Mouse (Mus musculus) small intestine, adult 2 months (tissue): Measurements from ENCODE around the gene Ppm1h. TPM values are rescaled to one million over a fixed set of nuclear protein-coding genes. Genes with fewer than 3 reads are reported as not detected.
A peak's percentile ranks its signal among the peaks of the same experiment; 100 is the strongest.

Source experiments
- H3K27ac ChIP-seq: fragments of 200-500 bp; 2 replicates; pipeline ENCODE4 v1.5.1; 2012; ENCODE audit warnings: low read depth, low read length, control low read depth, inconsistent platforms; ENCODE audit not compliant: insufficient read depth
- H3K27me3 ChIP-seq: fragments of 200-500 bp; 2 replicates; pipeline ENCODE4 v1.6.1; 2012; ENCODE audit warnings: mild to moderate bottlenecking, moderate library complexity, low read length, inconsistent platforms; ENCODE audit not compliant: control insufficient read depth, insufficient read depth
- H3K36me3 ChIP-seq: fragments of 200-500 bp; 2 replicates; pipeline ENCODE4 v1.6.1; 2012; ENCODE audit warnings: mild to moderate bottlenecking, low read length, control low read depth, inconsistent platforms; ENCODE audit not compliant: control insufficient read depth, insufficient read depth
- H3K4me1 ChIP-seq: fragments of 200-500 bp; 2 replicates; pipeline ENCODE4 v1.6.1; 2012; ENCODE audit warnings: low read length, inconsistent platforms, mixed read lengths; ENCODE audit not compliant: control insufficient read depth, insufficient read depth, insufficient read length
- H3K4me3 ChIP-seq: fragments of 200-500 bp; 2 replicates; pipeline ENCODE4 v1.5.1; 2012; ENCODE audit warnings: low read depth, mild to moderate bottlenecking, control low read depth, inconsistent platforms, low read length, moderate library complexity
- CTCF ChIP-seq: fragments of 200-500 bp; IDR thresholded peaks from 2 replicates; pipeline ENCODE4 v1.5.1; 2012; ENCODE audit warnings: low read depth, mild to moderate bottlenecking, control low read depth, inconsistent platforms, low read length, moderate library complexity, mixed read lengths; ENCODE audit not compliant: insufficient replicate concordance, insufficient read length; ENCODE audit errors: extremely low read depth
- POLR2A ChIP-seq: fragments of 200-500 bp; IDR thresholded peaks from 2 replicates; pipeline ENCODE4 v1.6.1; 2012; ENCODE audit warnings: low read depth, mild to moderate bottlenecking, control low read depth, inconsistent platforms, low read length, moderate library complexity
- WGBS: fragments of 180-500 bp; shearing (Covaris S2); methylation state at CpG from one replicate; pipeline ENCODE4 v1.1.7; 2018; 5-methylcytosine and 5-hydroxymethylcytosine counted together
- polyA plus RNA-seq: library from polyadenylated mRNA; depleted of rRNA; stranded (reverse); fragments of >200 nt; gene quantifications from 2 replicates; pipeline ENCODE4 v1.2.3, GENCODE M21; 2012

The Ppm1h gene
- polyA plus RNA-seq, 1 experiment = 14.7 TPM

DNA sequence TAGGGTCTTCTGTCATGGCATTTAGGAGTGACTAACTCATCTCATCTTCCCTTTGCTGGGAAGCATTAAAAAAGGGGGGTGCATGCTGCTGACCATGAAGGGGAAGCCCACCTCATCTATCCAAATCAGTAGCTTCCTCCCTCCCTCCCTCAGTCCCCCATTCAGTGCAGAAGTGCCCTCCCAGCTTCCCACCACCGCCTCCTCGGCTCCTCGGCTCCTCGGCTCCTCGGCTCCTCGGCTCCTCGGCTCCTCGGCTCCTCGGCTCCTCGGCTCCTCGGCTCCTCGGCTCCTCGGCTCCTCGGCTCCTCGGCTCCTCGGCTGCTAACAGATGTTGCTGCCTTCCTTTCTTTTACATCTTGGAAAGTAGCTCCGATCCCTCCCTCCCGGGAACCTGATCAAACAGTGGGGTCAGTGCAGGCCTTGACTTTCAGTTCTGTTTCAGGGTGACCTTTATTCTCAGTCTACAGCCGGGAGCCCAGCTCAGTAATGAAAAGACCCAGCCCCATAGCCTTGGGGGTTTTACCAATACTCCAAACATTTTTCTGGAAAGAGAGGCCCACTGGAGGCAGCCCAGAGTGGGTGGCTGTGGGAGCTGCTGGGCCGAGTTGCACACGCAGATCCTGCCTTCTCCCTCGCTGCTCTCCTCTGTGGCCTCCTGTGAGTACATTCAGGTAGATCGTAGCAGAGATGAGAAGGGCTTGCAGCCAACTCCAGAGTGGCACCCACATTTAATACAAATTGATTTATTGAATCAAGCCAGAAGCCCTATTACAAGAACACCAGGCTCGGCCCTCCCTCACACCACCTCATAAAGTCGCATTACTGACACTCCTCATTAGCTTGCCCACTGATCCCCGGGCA lies 207.7 kb downstream of the Ppm1h start:
- peaks cover 5% of the 10 kb centered on the region; the same call in 1 of the 2 replicates for H3K36me3 ChIP-seq
- WGBS = 29% methylated on average over 26 of the region's 26 CpGs
- no peak for TF ChIP-seq CTCF
- no peak for TF ChIP-seq POLR2A
- no peaks in the 10 kb centered on the region for H3K27me3 ChIP-seq
- peak overlapping the region; percentile 11; the same call in 1 of the 2 replicates for H3K4me3 ChIP-seq
- peaks cover 2% of the 10 kb centered on the region; the same call in 1 of the 2 replicates for H3K4me1 ChIP-seq
- H3K27ac ChIP-seq = peak overlapping the region; percentile 52

- 86% methylated on average over 14 of the region's 14 CpGs for WGBS
- no peaks in the 10 kb centered on the region for H3K27me3 ChIP-seq
- H3K4me1 ChIP-seq = peaks cover 2% of the 10 kb centered on the region; the same call in 1 of the 2 replicates
- no peak overlapping the region for H3K4me3 ChIP-seq
- H3K36me3 ChIP-seq = peaks cover 5% of the 10 kb centered on the region; the same call in 1 of the 2 replicates
- TF ChIP-seq POLR2A (no peak), CTCF (no peak)
- no peak overlapping the region for H3K27ac ChIP-seq
Measured at GRCm38 (mm10) chr10:122886916-122887527, 208.5 kb downstream of the Ppm1h start.

- TF ChIP-seq CTCF (no peak), POLR2A (no peak)
- peaks cover 2% of the 10 kb centered on the region; the same call in 1 of the 2 replicates for H3K4me1 ChIP-seq
- WGBS = 78% methylated on average over 10 of the region's 10 CpGs
- H3K4me3 ChIP-seq = no peak overlapping the region
- peaks cover 5% of the 10 kb centered on the region; the same call in 1 of the 2 replicates for H3K36me3 ChIP-seq
- H3K27ac ChIP-seq = no peak overlapping the region
- H3K27me3 ChIP-seq = no peaks in the 10 kb centered on the region
Measured at GRCm38 (mm10) chr10:122887528-122888183, 209.1 kb downstream of the Ppm1h start.

DNA sequence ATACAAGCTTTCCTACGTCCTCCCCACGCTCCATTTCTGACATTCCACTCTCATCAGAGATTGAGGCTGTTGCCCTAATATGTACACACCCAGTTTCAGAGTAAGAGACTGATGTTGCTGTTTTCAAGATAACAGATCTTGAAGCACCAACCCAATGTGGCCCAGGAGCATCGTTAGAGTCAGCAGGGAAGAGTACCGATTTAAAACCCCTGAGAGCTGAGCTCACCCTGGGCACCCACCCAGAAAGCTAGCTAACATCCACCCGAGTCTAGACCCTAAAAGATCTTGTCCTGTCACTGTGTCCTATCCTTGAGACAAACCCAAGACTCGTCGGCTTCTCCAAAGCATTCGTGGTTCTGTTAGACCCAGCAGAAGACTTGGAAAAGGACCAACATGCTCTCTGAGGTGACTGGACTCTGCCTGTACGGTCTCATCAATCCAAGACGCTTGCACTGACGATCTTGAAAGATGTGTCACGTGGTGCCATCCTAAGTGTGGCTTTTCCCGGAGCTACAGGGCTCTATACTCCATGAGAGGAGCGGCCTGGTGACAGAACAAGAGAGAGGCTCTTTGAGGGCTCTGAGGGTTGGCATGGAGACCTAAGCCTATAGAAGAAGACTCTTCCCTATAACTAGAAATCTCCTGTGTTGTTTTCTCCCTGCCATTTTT lies 212.3 kb downstream of the Ppm1h start:
- WGBS = 86% methylated on average over 14 of the region's 14 CpGs
- Histone ChIP-seq H3K4me1 (peaks cover 3% of the 10 kb centered on the region; the same call in 1 of the 2 replicates), H3K27ac (no peak overlapping the region; the same call in 1 of the 2 replicates), H3K27me3 (no peaks in the 10 kb centered on the region), H3K36me3 (peaks cover 7% of the 10 kb centered on the region; the same call in 1 of the 2 replicates), H3K4me3 (no peak overlapping the region)
- TF ChIP-seq POLR2A = no peak

GRCm38 (mm10) chr10:122891461-122891860 lies 212.9 kb downstream of the Ppm1h start:
- H3K4me1 ChIP-seq = peaks cover 3% of the 10 kb centered on the region; the same call in 1 of the 2 replicates
- no peaks in the 10 kb centered on the region for H3K27me3 ChIP-seq
- H3K4me3 ChIP-seq = no peak overlapping the region
- no peak for TF ChIP-seq POLR2A
- TF ChIP-seq CTCF = no peak
- 77% methylated on average over 6 of the region's 6 CpGs for WGBS
- H3K27ac ChIP-seq = no peak overlapping the region
- peaks cover 7% of the 10 kb centered on the region; the same call in 1 of the 2 replicates for H3K36me3 ChIP-seq

DNA sequence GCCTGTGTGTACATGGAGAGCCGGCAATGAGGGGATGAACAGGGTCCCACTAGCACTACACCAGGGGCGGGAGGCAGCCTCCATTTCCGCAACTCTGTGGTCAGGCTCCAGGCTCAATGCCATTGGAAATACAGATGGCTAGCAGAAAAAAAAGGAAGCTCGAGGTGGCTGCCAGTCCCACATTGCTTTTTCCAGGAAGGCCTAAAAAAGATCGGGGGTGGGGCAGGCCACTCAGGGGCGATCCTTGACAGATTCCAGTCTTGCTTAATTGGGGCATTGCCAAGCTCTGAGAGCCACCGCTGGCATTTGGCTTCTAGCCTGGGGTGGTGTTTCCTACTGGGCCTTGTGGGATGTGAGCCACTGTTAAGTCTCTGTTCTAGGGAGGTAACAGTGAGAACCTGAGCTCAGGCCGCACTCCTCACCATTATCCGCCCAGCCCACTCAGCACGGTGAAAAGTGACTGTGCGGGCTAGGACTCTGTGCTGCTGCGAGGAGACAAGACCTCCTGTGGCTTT lies 216.1 kb downstream of the Ppm1h start:
- Histone ChIP-seq H3K4me3 (no peak overlapping the region), H3K27me3 (no peaks in the 10 kb centered on the region), H3K4me1 (peaks cover 3% of the 10 kb centered on the region; the same call in 1 of the 2 replicates), H3K27ac (peak overlapping the region; percentile 17; the same call in 1 of the 2 replicates), H3K36me3 (0 out of 2 replicates have a peak, but pooled peaks cover 3% of the 10 kb centered on the region)
- TF ChIP-seq POLR2A = no peak
- no peak for TF ChIP-seq CTCF
- 60% methylated on average over 12 of the region's 12 CpGs for WGBS
